Mouse (Mus musculus) embryonic fibroblast, embryonic 13.5 days (primary cell): ENCODE measurements around the gene Mylk4. TPM values are rescaled to one million over a fixed set of nuclear protein-coding genes. Genes with fewer than 3 reads are reported as not detected.

Experiments
- H3K27ac ChIP-seq: 2 replicates; pipeline ENCODE4 v1.5.1; 2012; ENCODE audit warnings: low read length, control low read depth, inconsistent platforms; ENCODE audit not compliant: insufficient read depth
- H3K4me1 ChIP-seq: 2 replicates; pipeline ENCODE4 v1.6.1; 2011; ENCODE audit warnings: low read length; ENCODE audit not compliant: control insufficient read depth, insufficient read depth
- H3K4me3 ChIP-seq: 2 replicates; pipeline ENCODE4 v1.5.1; 2011; ENCODE audit warnings: mild to moderate bottlenecking, control low read depth, low read length; ENCODE audit not compliant: insufficient read depth
- CTCF ChIP-seq: IDR thresholded peaks from 2 replicates; pipeline ENCODE4 v1.5.1; 2011; ENCODE audit warnings: mild to moderate bottlenecking, control low read depth, low read length, moderate library complexity, borderline replicate concordance; ENCODE audit not compliant: insufficient read depth
- POLR2A ChIP-seq: IDR thresholded peaks from 2 replicates; pipeline ENCODE4 v1.6.1; 2011; ENCODE audit warnings: low read depth, mild to moderate bottlenecking, control low read depth, low read length, moderate library complexity
- polyA plus RNA-seq: library from polyadenylated mRNA; stranded (reverse); fragments of >200 nt; gene quantifications from 2 replicates; pipeline ENCODE4 v1.2.4, GENCODE M21; 2011; ENCODE audit warnings: low read depth; ENCODE audit not compliant: missing spikeins, insufficient read length

The Mylk4 gene
- polyA plus RNA-seq, 1 experiment: not detected

DNA sequence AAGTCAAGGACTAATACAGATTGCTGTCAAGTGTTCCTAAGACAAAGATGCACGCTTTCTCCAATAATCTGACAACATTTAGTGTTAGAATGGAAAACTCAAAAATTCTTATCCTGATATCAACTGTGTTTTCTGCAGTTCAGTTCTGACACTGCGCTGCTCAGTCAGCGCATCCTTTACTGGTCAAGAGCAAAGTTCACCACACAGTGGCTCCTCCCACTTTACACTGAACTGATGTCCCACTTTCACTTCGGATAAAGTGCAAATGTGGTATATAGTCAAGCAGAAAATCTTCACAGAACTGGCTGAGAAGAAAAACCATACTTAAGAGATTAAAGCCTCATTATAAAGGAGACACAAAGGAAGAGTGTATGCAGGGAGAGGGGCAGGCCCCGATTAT, 11.4 kb upstream of the Mylk4 start:
- H3K4me1 ChIP-seq: no peaks in the 10 kb centered on the region
- H3K4me3 ChIP-seq: no peak overlapping the region
- H3K27ac ChIP-seq: no peak overlapping the region
- TF ChIP-seq POLR2A (no peak), CTCF (no peak)

DNA sequence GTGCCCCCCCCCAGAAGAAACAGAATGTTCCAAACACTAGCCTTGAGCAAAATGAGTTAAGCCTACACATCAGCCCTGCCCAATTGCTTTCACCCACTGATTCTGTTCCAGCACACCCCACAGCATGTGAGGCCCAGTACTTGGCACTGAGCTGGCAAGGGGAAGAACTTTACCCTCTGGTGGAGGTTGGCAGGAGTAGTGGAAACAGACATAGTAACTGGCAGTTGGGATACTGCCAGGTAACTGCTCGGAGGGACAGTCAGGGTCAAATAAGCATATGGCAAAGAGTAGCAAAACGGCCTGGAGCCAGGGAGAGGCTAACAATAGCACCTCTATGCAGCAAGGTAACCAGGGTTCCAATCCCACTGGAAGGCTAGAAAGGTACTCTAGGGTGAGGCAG, 10.9 kb upstream of the Mylk4 start:
- no peak for TF ChIP-seq POLR2A
- TF ChIP-seq CTCF: no peak

DNA sequence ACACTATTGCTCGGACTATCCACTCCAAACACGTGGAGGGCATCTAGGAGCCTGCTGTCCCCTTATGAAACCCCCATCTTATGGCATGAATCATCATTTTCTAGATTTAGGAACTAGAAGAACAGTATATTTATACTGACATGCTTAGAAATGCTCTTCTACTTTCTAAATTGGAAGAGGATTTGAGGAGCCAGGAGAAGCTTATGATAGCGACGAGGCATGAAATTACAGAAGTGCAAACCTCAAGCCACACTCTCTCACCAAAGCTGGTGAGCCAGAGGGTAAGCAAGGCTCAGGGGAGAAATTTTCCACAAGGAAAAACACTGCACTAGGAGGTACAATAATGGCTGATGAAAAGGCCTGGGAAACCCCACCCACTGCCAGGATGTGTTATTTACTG, 6.0 kb upstream of the Mylk4 start:
- no peak for TF ChIP-seq CTCF
- no peak for TF ChIP-seq POLR2A
- Histone ChIP-seq H3K27ac (no peak overlapping the region), H3K4me3 (no peak overlapping the region), H3K4me1 (no peaks in the 10 kb centered on the region)

More for the DNA sequence above, 10.9 kb upstream of the Mylk4 start:
- Histone ChIP-seq H3K4me1 (no peaks in the 10 kb centered on the region), H3K4me3 (no peak overlapping the region), H3K27ac (no peak overlapping the region)

DNA sequence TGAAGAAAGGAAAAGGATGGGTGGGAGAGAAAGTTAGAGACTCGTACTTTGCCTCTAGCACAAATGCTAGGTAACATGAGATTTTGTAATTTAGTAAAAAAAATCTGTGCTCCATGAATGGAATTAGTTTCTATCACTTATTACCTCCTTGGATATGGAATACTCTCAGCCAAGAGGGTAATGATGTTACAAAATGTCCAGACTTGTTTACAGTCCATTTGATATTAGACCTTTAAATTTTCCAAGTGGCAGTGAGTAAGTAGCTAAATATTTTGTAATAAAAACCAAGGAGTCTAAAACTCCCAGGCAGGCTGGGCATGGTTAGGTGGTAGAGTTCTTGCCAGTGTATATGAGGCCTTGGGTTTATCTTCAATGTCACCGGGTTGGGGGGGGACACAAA, 3.8 kb upstream of the Mylk4 start:
- H3K27ac ChIP-seq: no peak overlapping the region
- H3K4me3 ChIP-seq: no peak overlapping the region
- H3K4me1 ChIP-seq: no peaks in the 10 kb centered on the region
- TF ChIP-seq POLR2A: no peak
- TF ChIP-seq CTCF: no peak

DNA sequence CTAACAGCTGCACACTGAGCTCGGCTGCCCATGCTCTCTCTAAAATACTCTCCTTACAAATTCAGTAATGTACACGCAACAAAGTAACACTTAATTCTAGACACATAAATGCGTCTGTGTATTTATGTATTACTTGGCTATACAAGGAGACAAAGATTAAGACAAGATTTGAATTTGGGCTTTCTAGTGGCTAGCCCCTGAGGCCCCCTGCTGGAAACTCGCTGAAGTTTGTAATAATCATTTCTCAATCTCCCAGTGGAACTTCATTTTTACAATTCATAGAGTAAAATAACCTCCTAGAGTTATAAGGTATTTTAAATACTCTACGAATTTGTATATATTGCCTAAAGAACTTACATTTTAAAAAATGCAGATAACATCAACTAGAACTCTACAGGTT, 699 bp downstream of the Mylk4 start:
- TF ChIP-seq CTCF (no peak), POLR2A (no peak)
- Histone ChIP-seq H3K27ac (no peak overlapping the region), H3K4me3 (no peak overlapping the region), H3K4me1 (no peaks in the 10 kb centered on the region)

DNA sequence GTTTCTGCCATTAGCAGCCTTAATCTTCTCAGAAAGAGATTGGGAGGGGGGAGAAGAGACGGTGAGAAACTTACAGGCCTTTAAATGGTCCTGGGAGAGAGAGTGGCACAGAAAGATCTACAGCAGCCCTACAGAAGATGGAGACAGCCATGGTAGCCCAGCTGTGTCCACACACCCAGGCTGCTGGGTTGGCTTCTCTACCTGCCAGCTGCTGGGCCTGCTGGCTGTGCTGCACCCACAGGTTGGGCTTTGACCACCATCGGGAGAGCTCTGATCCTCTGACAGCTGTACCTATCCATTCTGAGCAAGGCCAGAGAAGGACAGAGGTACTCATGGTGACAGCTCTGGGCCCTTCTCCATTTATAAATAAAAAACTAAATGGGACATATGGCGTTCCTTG, 4.9 kb downstream of the Mylk4 start:
- H3K27ac ChIP-seq: no peak overlapping the region
- H3K4me1 ChIP-seq: no peaks in the 10 kb centered on the region
- no peak for TF ChIP-seq POLR2A
- TF ChIP-seq CTCF: no peak
- no peak overlapping the region for H3K4me3 ChIP-seq

DNA sequence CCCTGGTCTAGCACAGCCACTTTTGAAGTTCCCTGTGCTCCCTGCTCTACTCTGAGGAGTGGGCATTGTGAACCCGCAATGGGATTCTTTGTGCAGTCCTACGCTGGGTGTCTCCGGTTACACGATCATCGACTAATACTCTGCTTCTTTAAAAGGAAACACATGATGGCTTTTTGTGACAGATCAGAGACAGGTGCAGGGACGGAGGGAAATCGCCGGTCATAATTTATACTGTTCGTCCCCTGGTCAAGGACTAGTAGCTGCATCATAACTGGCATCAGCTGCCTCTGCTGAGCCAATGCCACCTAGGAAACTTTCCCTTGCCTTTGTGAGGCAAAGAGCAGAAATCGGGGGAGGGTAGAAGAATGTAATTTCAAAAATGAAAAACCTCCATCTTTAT, 7.4 kb downstream of the Mylk4 start:
- H3K4me3 ChIP-seq: no peak overlapping the region
- H3K4me1 ChIP-seq: no peaks in the 10 kb centered on the region
- H3K27ac ChIP-seq: no peak overlapping the region
- TF ChIP-seq CTCF (no peak), POLR2A (no peak)

DNA sequence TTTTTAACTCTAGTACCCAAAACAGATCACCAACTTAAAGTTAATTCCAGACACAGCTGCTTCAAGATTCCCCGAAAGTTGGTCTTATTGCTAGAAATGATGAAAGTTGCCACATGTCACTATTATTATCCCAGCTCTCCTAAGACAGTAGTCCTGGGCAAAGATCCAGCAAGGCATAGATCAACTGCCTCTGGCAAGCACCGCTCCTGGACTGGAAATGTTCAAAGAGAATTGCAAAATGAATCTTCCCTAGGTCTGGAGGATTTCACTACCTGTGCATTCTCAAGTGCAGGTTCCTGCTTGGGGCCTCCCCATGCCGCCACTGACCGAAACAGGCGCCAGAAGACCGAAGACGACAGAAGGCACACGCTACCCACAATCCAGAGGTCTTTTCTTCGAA, 7.9 kb downstream of the Mylk4 start:
- no peak overlapping the region for H3K27ac ChIP-seq
- no peaks in the 10 kb centered on the region for H3K4me1 ChIP-seq
- TF ChIP-seq POLR2A (no peak), CTCF (no peak)
- no peak overlapping the region for H3K4me3 ChIP-seq

DNA sequence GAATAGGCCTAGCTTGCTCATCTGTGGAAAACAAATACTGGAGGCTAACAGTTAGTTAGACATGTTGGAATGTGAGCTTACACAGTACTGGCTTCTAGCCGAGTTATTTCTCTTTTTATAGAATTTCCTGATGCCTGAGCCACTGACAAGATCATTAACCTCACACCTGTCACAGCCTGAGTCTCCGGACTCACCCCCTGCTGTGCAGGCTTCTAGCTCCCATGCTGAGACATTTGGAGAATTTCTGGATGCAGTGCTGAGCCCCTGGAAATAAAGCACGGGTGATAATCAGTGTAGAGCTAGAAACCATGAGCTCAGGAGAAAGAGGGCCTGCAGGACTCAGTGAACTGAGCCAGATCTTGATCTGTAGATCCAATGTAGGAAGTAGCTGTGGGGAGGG, 13.8 kb downstream of the Mylk4 start:
- Histone ChIP-seq H3K27ac (no peak overlapping the region), H3K4me3 (no peak overlapping the region), H3K4me1 (no peaks in the 10 kb centered on the region)
- TF ChIP-seq CTCF (no peak), POLR2A (no peak)

DNA sequence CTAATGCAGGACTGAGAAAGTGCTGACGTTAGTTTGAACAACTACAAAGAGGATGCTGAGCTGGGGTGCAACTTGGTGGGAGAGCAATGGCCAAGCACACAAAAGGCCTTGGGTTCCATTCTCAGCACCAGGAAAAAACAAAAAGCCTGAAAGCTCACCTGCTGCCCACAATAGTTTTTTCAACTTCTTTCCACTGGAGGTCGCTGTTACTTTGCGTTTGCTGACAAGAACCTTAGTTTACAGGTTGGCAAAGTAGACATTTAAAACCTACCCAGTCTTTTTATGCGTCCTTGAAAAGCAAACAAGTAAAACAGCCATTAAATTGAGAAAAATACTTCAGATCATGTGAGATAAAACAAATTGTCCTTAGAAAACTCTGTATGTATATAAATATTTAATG, 15.7 kb downstream of the Mylk4 start:
- H3K4me1 ChIP-seq: no peaks in the 10 kb centered on the region
- no peak overlapping the region for H3K4me3 ChIP-seq
- TF ChIP-seq CTCF: no peak
- no peak overlapping the region for H3K27ac ChIP-seq

DNA sequence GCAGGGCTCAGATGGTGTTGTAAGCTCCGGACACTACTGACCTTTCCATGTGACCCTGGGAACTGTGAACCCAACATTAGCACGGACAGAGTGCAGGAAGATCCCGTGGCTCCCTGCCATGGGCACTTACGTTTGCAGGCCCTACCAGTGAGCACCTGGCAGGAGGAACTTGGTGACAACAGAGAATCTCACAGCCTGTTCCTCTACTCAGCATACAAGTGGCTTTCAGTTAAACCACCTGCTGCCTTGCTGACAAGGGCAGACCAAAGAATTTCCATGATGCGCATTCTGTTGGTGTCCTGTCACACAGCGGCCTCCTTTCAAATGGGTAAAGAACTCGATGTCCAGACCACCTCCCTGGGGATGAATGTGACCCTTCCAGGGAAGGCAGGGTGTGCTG, 19.3 kb downstream of the Mylk4 start:
- no peak overlapping the region for H3K27ac ChIP-seq
- no peak overlapping the region for H3K4me3 ChIP-seq
- TF ChIP-seq CTCF (no peak), POLR2A (no peak)
- H3K4me1 ChIP-seq: no peaks in the 10 kb centered on the region

DNA sequence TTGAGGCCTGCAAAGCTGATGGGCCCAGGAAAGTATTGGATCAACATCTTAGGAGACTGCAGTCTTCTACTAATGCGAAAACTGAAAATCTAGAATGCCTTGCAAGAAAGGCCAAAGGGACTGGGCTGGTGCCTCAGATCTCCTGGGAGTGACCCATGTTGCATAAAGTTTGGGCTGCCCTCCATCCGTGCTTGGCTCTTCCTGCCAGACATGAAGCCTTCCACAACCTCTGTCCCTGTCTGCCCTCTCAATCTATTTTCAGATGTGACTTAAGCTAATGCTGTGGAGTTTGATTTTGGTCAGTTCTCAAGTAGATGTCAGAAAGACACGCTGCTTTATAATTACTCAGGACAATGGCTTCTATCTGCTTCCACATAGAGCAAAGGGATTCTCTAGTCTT, 20.6 kb downstream of the Mylk4 start:
- Histone ChIP-seq H3K4me1 (no peaks in the 10 kb centered on the region), H3K4me3 (no peak overlapping the region), H3K27ac (no peak overlapping the region)
- TF ChIP-seq CTCF (no peak), POLR2A (no peak)

DNA sequence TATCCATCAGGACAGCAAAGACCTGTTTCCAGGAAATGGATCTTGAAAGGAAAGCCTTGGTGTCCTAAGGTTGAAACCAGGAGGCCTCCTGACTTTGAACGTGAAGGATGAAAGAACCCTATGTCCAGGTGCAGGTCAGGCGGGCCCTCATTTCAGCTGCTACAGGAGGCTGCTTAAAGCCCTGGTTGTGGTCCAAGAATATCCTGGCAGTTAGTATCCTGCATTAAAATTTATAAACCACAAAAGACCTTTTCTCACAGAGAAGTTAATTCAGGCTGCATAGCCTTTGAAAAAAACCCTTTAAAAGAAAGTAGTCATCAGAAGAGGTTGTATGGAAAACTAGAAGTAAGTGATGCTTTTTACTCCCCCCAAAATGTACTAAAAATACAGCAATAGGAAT, 23.0 kb downstream of the Mylk4 start:
- H3K27ac ChIP-seq: no peak overlapping the region
- no peak overlapping the region for H3K4me3 ChIP-seq
- TF ChIP-seq CTCF (no peak), POLR2A (no peak)
- no peaks in the 10 kb centered on the region for H3K4me1 ChIP-seq
